Mouse (Mus musculus) heart, embryonic 13.5 days (tissue): ENCODE measurements around the gene Elp4. TPM values are rescaled to one million over a fixed set of nuclear protein-coding genes. Genes with fewer than 3 reads are reported as not detected.
A peak's percentile ranks its signal among the peaks of the same experiment; 100 is the strongest.

Experiments used
- ATAC-seq: fragments of 200-750 bp; cut with Nextera tagmentation; 2 replicates; pipeline ENCODE4 v1.8.0; 2017; ENCODE audit warnings: moderate TSS enrichment; ENCODE audit not compliant: insufficient number of reproducible peaks, low FRiP score, low TSS enrichment; ENCODE audit errors: extremely low read depth
- H3K27ac ChIP-seq: fragments of 300-500 bp; sonication (generic); replicated peaks from 2 replicates; pipeline ENCODE4 v1.5.1; 2015; ENCODE audit warnings: moderate library complexity, mild to moderate bottlenecking, inconsistent platforms
- H3K27me3 ChIP-seq: fragments of 300-500 bp; sonication (generic); replicated peaks from 2 replicates; pipeline ENCODE4 v1.6.1; 2015; ENCODE audit warnings: mild to moderate bottlenecking, inconsistent platforms
- H3K36me3 ChIP-seq: fragments of 300-500 bp; sonication (generic); 2 replicates; pipeline ENCODE4 v1.6.1; 2015; ENCODE audit warnings: mild to moderate bottlenecking, inconsistent platforms
- H3K4me1 ChIP-seq: fragments of 300-500 bp; sonication (generic); 2 replicates; pipeline ENCODE4 v1.6.1; 2015; ENCODE audit warnings: inconsistent platforms
- H3K4me2 ChIP-seq: fragments of 300-500 bp; sonication (generic); 2 replicates; pipeline ENCODE4 v1.6.1; 2015; ENCODE audit warnings: inconsistent platforms, mild to moderate bottlenecking, moderate library complexity
- H3K4me3 ChIP-seq: fragments of 300-500 bp; sonication (generic); 2 replicates; pipeline ENCODE4 v1.5.1; 2015; ENCODE audit warnings: moderate library complexity, mild to moderate bottlenecking, inconsistent platforms
- H3K9ac ChIP-seq: fragments of 300-500 bp; sonication (generic); 2 replicates; pipeline ENCODE4 v1.6.1; 2015; ENCODE audit warnings: inconsistent platforms, mild to moderate bottlenecking, moderate library complexity
- H3K9me3 ChIP-seq: fragments of 300-500 bp; sonication (generic); 2 replicates; pipeline ENCODE4 v1.6.1; 2016; ENCODE audit warnings: inconsistent platforms
- WGBS: fragments of 180-500 bp; shearing (Covaris S2); methylation state at CpG from one replicate; pipeline ENCODE4 v1.1.7; 2015; ENCODE audit warnings: mixed read lengths; 5-methylcytosine and 5-hydroxymethylcytosine counted together
- polyA plus RNA-seq: library from polyadenylated mRNA; unstranded; fragments of >200 nt; fragmentation: Nextera tagmentation; extraction: Ambion mirVana; gene quantifications from 2 replicates; pipeline ENCODE4 v1.2.1, GENCODE M21; 2015

Gene Elp4
- 18.0 and 19.3 TPM in 2 replicates for polyA plus RNA-seq

GRCm38 (mm10) chr2:105903896-105904756 lies at the start of gene Elp4, which contains the start of gene Immp1l:
Gene Elp4, minus strand, starts transcription at chr2:105904564.
Gene Immp1l, plus strand, starts transcription at chr2:105904638.
- Histone ChIP-seq H3K9me3 (no peaks in the 10 kb centered on the region), H3K4me1 (peaks cover 13% of the 10 kb centered on the region), H3K27ac (peak within 1 kb of the TSS; percentile 74), H3K4me3 (peak within 1 kb of the TSS; percentile 74), H3K36me3 (peaks cover 7% of the 10 kb centered on the region), H3K9ac (peak within 1 kb of the TSS; percentile 85), H3K4me2 (peak within 1 kb of the TSS; percentile 87), H3K27me3 (no peaks in the 10 kb centered on the region)
- under 1% methylated on average over 39 of the region's 39 CpGs for WGBS
- peak; percentile 100 for ATAC-seq

- Histone ChIP-seq H3K27ac (no peak overlapping the region), H3K36me3 (0 out of 2 replicates have a peak, but pooled peaks cover 9% of the 10 kb centered on the region), H3K9me3 (no peaks in the 10 kb centered on the region), H3K9ac (no peak overlapping the region), H3K27me3 (no peaks in the 10 kb centered on the region), H3K4me3 (no peak overlapping the region), H3K4me1 (peaks cover 16% of the 10 kb centered on the region), H3K4me2 (no peak overlapping the region)
- no peak for ATAC-seq
- 26% methylated on average over 4 of the region's 4 CpGs for WGBS
These were observed 49.5 kb upstream of the Elp4 start for GRCm38 (mm10) chr2:105953862-105954261.

- ATAC-seq: no peak
- WGBS: 91% methylated on average over 1 of the region's 1 CpGs
- Histone ChIP-seq H3K4me3 (no peak overlapping the region), H3K27ac (no peak overlapping the region), H3K4me2 (no peak overlapping the region), H3K27me3 (no peaks in the 10 kb centered on the region), H3K36me3 (no peaks in the 10 kb centered on the region), H3K9ac (no peak overlapping the region), H3K4me1 (peaks cover 12% of the 10 kb centered on the region), H3K9me3 (no peaks in the 10 kb centered on the region)
These were observed 47.1 kb upstream of the Elp4 start for GRCm38 (mm10) chr2:105951350-105951940.

GRCm38 (mm10) chr2:105950131-105950530 lies 45.8 kb upstream of the Elp4 start:
- Histone ChIP-seq H3K9me3 (no peaks in the 10 kb centered on the region), H3K4me2 (no peak overlapping the region), H3K36me3 (no peaks in the 10 kb centered on the region), H3K27me3 (no peaks in the 10 kb centered on the region), H3K4me1 (peaks cover 12% of the 10 kb centered on the region), H3K9ac (no peak overlapping the region), H3K4me3 (no peak overlapping the region), H3K27ac (no peak overlapping the region)
- ATAC-seq: no peak
- 95% methylated on average over 2 of the region's 2 CpGs for WGBS

- H3K27me3 ChIP-seq: no peaks in the 10 kb centered on the region
- no peak for ATAC-seq
- H3K4me2 ChIP-seq: no peak overlapping the region
- no peak overlapping the region for H3K9ac ChIP-seq
- WGBS: 71% methylated on average over 5 of the region's 5 CpGs
- no peaks in the 10 kb centered on the region for H3K4me1 ChIP-seq
- peaks cover 7% of the 10 kb centered on the region for H3K36me3 ChIP-seq
- no peak overlapping the region for H3K27ac ChIP-seq
- H3K4me3 ChIP-seq: no peak overlapping the region
- no peaks in the 10 kb centered on the region for H3K9me3 ChIP-seq
These were observed 13.4 kb upstream of the Elp4 start for GRCm38 (mm10) chr2:105917623-105918346.

- Histone ChIP-seq H3K4me3 (no peak overlapping the region), H3K36me3 (peaks cover 7% of the 10 kb centered on the region), H3K9ac (no peak overlapping the region), H3K9me3 (no peaks in the 10 kb centered on the region), H3K4me2 (no peak overlapping the region), H3K4me1 (no peaks in the 10 kb centered on the region), H3K27me3 (no peaks in the 10 kb centered on the region), H3K27ac (no peak overlapping the region)
- ATAC-seq: no peak
- 92% methylated on average over 1 of the region's 1 CpGs for WGBS
These were observed 12.3 kb upstream of the Elp4 start for GRCm38 (mm10) chr2:105916671-105917070.

GRCm38 (mm10) chr2:105913655-105914366 lies 9.4 kb upstream of the Elp4 start:
- ATAC-seq: no peak
- Histone ChIP-seq H3K9me3 (no peaks in the 10 kb centered on the region), H3K27me3 (no peaks in the 10 kb centered on the region), H3K4me1 (no peaks in the 10 kb centered on the region), H3K4me3 (no peak overlapping the region), H3K27ac (no peak overlapping the region), H3K36me3 (peaks cover 21% of the 10 kb centered on the region), H3K4me2 (no peak overlapping the region), H3K9ac (no peak overlapping the region)
- 82% methylated on average over 6 of the region's 6 CpGs for WGBS

- no peaks in the 10 kb centered on the region for H3K9me3 ChIP-seq
These were observed 6.2 kb upstream of the Elp4 start for GRCm38 (mm10) chr2:105910611-105911010.

GRCm38 (mm10) chr2:105908351-105908750 lies 4.0 kb upstream of the Elp4 start:
- Histone ChIP-seq H3K9ac (no peak overlapping the region), H3K4me3 (no peak overlapping the region), H3K27ac (no peak overlapping the region), H3K36me3 (peaks cover 21% of the 10 kb centered on the region), H3K4me2 (no peak overlapping the region), H3K4me1 (peaks cover 13% of the 10 kb centered on the region), H3K27me3 (no peaks in the 10 kb centered on the region), H3K9me3 (no peaks in the 10 kb centered on the region)
- no peak for ATAC-seq
- 82% methylated on average over 5 of the region's 5 CpGs for WGBS

More at GRCm38 (mm10) chr2:105910611-105911010, 6.2 kb upstream of the Elp4 start:
- Histone ChIP-seq H3K36me3 (peaks cover 29% of the 10 kb centered on the region), H3K27ac (no peak overlapping the region), H3K9ac (no peak overlapping the region), H3K4me1 (peaks cover 2% of the 10 kb centered on the region), H3K4me3 (no peak overlapping the region), H3K4me2 (no peak overlapping the region), H3K27me3 (no peaks in the 10 kb centered on the region)
- no peak for ATAC-seq
- 88% methylated on average over 3 of the region's 3 CpGs for WGBS

GRCm38 (mm10) chr2:105904757-105905146 lies 388 bp upstream of the Elp4 start:
- Histone ChIP-seq H3K4me2 (peak overlapping the region; percentile 87), H3K4me1 (peaks cover 13% of the 10 kb centered on the region), H3K9ac (peak overlapping the region; percentile 85), H3K27ac (peak overlapping the region; percentile 74), H3K36me3 (peaks cover 10% of the 10 kb centered on the region), H3K27me3 (no peaks in the 10 kb centered on the region), H3K9me3 (no peaks in the 10 kb centered on the region), H3K4me3 (peak overlapping the region; percentile 74)
- ATAC-seq: no peak
- 1% methylated on average over 12 of the region's 12 CpGs for WGBS

GRCm38 (mm10) chr2:105890816-105891215 lies 13.5 kb downstream of the Elp4 start:
- Histone ChIP-seq H3K9me3 (peaks cover 9% of the 10 kb centered on the region; the same call in 1 of the 2 replicates), H3K27me3 (no peaks in the 10 kb centered on the region)
- no peak for ATAC-seq

More at GRCm38 (mm10) chr2:105890816-105891215, 13.5 kb downstream of the Elp4 start:
- H3K36me3 ChIP-seq: peaks cover 46% of the 10 kb centered on the region
- no peak overlapping the region for H3K4me3 ChIP-seq
- no peak overlapping the region for H3K9ac ChIP-seq
- no peak overlapping the region for H3K27ac ChIP-seq
- H3K4me1 ChIP-seq: no peaks in the 10 kb centered on the region
- no peak overlapping the region for H3K4me2 ChIP-seq
